Mouse (Mus musculus): Measurements from ENCODE around the gene Tgif1.

GRCm38 (mm10) chr17:70809776-70810175, 43.6 kb downstream of the Tgif1 start:
- TF ChIP-seq POLR2A (IDR thresholded peaks at IDR 0.05; ENCODE audit: control insufficient read depth, extremely low read depth, insufficient read depth, low read length, poor library complexity) (no peak), CTCF (IDR thresholded peaks at IDR 0.05; ENCODE audit: borderline replicate concordance, control insufficient read depth, extremely low read depth, insufficient read depth, low read length, poor library complexity) (no peak)
